Mouse (Mus musculus) CD4-positive naive resting alpha-beta T cell, adult 57 days (primary cell): ENCODE results near the gene Ceacam10. TPM values are rescaled to one million over a fixed set of nuclear protein-coding genes. Genes with fewer than 3 reads are reported as not detected.

Source experiments
- total RNA-seq: library from RNA; stranded (reverse); gene quantifications from one replicate; pipeline ENCODE4 v1.2.4, GENCODE M21; 2023

The Ceacam10 gene
- not detected for total RNA-seq

GRCm38 (mm10) chr7:24776918-24777317 lies at the start of gene Ceacam10:
Gene Ceacam10, plus strand, starts transcription at chr7:24777206.

DNA sequence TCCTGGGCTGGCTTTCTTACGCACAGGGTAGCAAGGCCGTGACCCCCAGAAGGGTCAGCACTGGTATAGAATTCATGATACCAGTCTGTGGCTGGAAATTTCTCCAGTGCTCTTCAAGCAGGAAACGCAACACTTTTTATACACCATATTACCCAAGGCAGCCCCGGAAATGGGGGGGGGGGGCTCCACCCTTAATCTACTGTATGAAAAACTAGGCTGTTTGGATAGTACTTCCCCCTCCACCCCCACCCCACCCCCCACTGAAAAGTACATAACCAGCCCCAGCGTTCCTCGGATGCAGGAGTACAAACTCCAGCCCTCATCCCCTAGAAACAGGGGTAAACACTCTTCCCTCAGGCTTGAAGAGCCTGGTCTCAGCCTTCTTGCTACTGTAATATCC lies 16.8 kb upstream of the Ceacam10 start, which contains the start of gene Cd177:
Gene Cd177, minus strand, starts transcription at position 101 of the 400 bp plus-strand sequence.

Other genes with a start within 250 kb of the Ceacam10 start
- 12.2 TPM for gene Irgq, start 246.5 kb upstream of the Ceacam10 start, total RNA-seq
- not detected for gene Pinlyp, start 231.1 kb upstream of the Ceacam10 start, total RNA-seq
- 53.1 TPM for gene Xrcc1, start 230.9 kb upstream of the Ceacam10 start, total RNA-seq
- 6.9 TPM for gene Ethe1, start 189.7 kb upstream of the Ceacam10 start, total RNA-seq
- not detected for gene Zfp575, start 189.6 kb upstream of the Ceacam10 start, total RNA-seq
- gene Phldb3, start 166.4 kb upstream of the Ceacam10 start, total RNA-seq, result 8.3 TPM
- gene Lypd3, start 140.7 kb upstream of the Ceacam10 start, total RNA-seq, result 0.35 TPM
- gene Tex101, start 100.5 kb upstream of the Ceacam10 start, total RNA-seq, result not detected
- gene BC049730, start 68.0 kb upstream of the Ceacam10 start, total RNA-seq, result not detected
- gene Gm4763, start 50.3 kb upstream of the Ceacam10 start, total RNA-seq, result not detected
- 1.5 TPM for gene Cd177, start 16.9 kb upstream of the Ceacam10 start, total RNA-seq
- 7.4 TPM for gene Gm9844, start 85.0 kb downstream of the Ceacam10 start, total RNA-seq
- gene Lypd4, start 92.7 kb downstream of the Ceacam10 start, total RNA-seq, result not detected
- not detected for gene Dmrtc2, start 92.9 kb downstream of the Ceacam10 start, total RNA-seq
- gene Rps19, start 107.2 kb downstream of the Ceacam10 start, total RNA-seq, result 3,104 TPM
- gene Cd79a, start 120.2 kb downstream of the Ceacam10 start, total RNA-seq, result 52.2 TPM
- 1,864 TPM for gene Arhgef1, start 125.7 kb downstream of the Ceacam10 start, total RNA-seq
- not detected for gene Gm4881, start 167.3 kb downstream of the Ceacam10 start, total RNA-seq
- 302 TPM for gene Rabac1, start 195.5 kb downstream of the Ceacam10 start, total RNA-seq
- 17.4 TPM for gene Atp1a3, start 228.8 kb downstream of the Ceacam10 start, total RNA-seq